Mouse (Mus musculus) Patski (cell line): ENCODE measurements at regions not wholly inside any gene's neighbourhood (a gene's known extent, or its start where the extent isn't known, plus 50 kb on each side); places are given as distances from the start of the nearest gene placed in this dataset.

Experiments
- ATAC-seq: fragments of 100-300 bp; one replicate; pipeline ENCODE4 v1.8.0; 2021
- CTCF ChIA-PET: fragments of 350-600 bp; sonication (Branson Sonifier 250); formaldehyde crosslinking; loops from one replicate; lab custom pipeline; 2022; ENCODE audit warnings: inconsistent platforms; lab: Charles Lee
- POLR2A ChIA-PET: fragments of 350-600 bp; sonication (Branson Sonifier 250); formaldehyde crosslinking; loops from one replicate; lab custom pipeline; 2022; ENCODE audit warnings: antibody characterized with exemption, inconsistent platforms; lab: Charles Lee
- DNase-seq: peaks from one replicate; pipeline ENCODE4 v3.0.0-alpha.2; 2011; ENCODE audit warnings: low read depth, low spot score
- H3K27me3 ChIP-seq: fragments of 371-371 bp; one replicate; pipeline ENCODE4 v1.5.1; 2021
- CTCF ChIP-seq: fragments of 100-300 bp; IDR thresholded peaks from one replicate; pipeline ENCODE4 v1.5.1; 2021
- in situ Hi-C: fragments of 300-500 bp; cut with MboI; formaldehyde crosslinking; loops from 3 replicates; pipeline ENCODE4 v1.11.1; 2018; ENCODE audit warnings: low pct_unique_long_range_greater_than_20kb, mixed read lengths

GRCm38 (mm10) chr5:119178805-119179204 lies 491.7 kb upstream of the Tbx3 start:
- ChIA-PET POLR2A (interaction anchor here (0.6 kb wide), 1 partner anchor 107 kb away, joined by 3 read pairs; no protein-coding TSS in a partner anchor), CTCF (no interaction called here)
- DNase-seq, result no peak
- ATAC-seq, result no peak
- no peaks in the 10 kb centered on the region for H3K27me3 ChIP-seq
- in situ Hi-C loops, result no loop called here
- no peak for TF ChIP-seq CTCF

- ChIA-PET CTCF (no interaction called here), POLR2A (no interaction called here)
- no peak for DNase-seq
- in situ Hi-C loops, result no loop called here
- TF ChIP-seq CTCF, result no peak
- H3K27me3 ChIP-seq, result no peaks in the 10 kb centered on the region
- no peak for ATAC-seq
Measured at GRCm38 (mm10) chr5:119183545-119184047, 486.9 kb upstream of the Tbx3 start.

GRCm38 (mm10) chr5:119186611-119187010 lies 483.9 kb upstream of the Tbx3 start:
- in situ Hi-C loops, result no loop called here
- ChIA-PET CTCF (no interaction called here), POLR2A (no interaction called here)
- DNase-seq, result no peak
- ATAC-seq, result no peak
- TF ChIP-seq CTCF, result no peak
- no peaks in the 10 kb centered on the region for H3K27me3 ChIP-seq

GRCm38 (mm10) chr5:119188476-119188875 lies 482.0 kb upstream of the Tbx3 start:
- no peaks in the 10 kb centered on the region for H3K27me3 ChIP-seq
- in situ Hi-C loops, result no loop called here
- no peak for DNase-seq
- CTCF ChIA-PET, result no interaction called here
- ATAC-seq, result no peak
- no peak for TF ChIP-seq CTCF
- POLR2A ChIA-PET, result no interaction called here

GRCm38 (mm10) chr5:119193699-119194681 lies 476.5 kb upstream of the Tbx3 start:
- no peak for TF ChIP-seq CTCF
- CTCF ChIA-PET, result interaction anchor here (1.9 kb wide), 1 partner anchor 14 kb away, joined by 4 read pairs; no protein-coding TSS in a partner anchor
- POLR2A ChIA-PET, result no interaction called here
- in situ Hi-C loops, result no loop called here
- no peak for ATAC-seq
- DNase-seq, result no peak
- H3K27me3 ChIP-seq, result peaks cover 3% of the 10 kb centered on the region

- no peak for ATAC-seq
- no peak for TF ChIP-seq CTCF
- CTCF ChIA-PET, result no interaction called here
- DNase-seq, result no peak
- H3K27me3 ChIP-seq, result peaks cover 3% of the 10 kb centered on the region
- in situ Hi-C loops, result no loop called here
- POLR2A ChIA-PET, result no interaction called here
Measured at GRCm38 (mm10) chr5:119199906-119200305, 470.6 kb upstream of the Tbx3 start.

GRCm38 (mm10) chr5:119201251-119201650 lies 469.2 kb upstream of the Tbx3 start:
- POLR2A ChIA-PET, result no interaction called here
- H3K27me3 ChIP-seq, result peaks cover 3% of the 10 kb centered on the region
- DNase-seq (no peak), ATAC-seq (no peak)
- in situ Hi-C loops, result no loop called here
- TF ChIP-seq CTCF, result no peak
- CTCF ChIA-PET, result no interaction called here

- DNase-seq (no peak), ATAC-seq (no peak)
- CTCF ChIA-PET, result no interaction called here
- POLR2A ChIA-PET, result no interaction called here
- in situ Hi-C loops, result no loop called here
- no peak for TF ChIP-seq CTCF
- no peaks in the 10 kb centered on the region for H3K27me3 ChIP-seq
Measured at GRCm38 (mm10) chr5:119204736-119205135, 465.7 kb upstream of the Tbx3 start.

- in situ Hi-C loops, result no loop called here
- TF ChIP-seq CTCF, result no peak
- no peaks in the 10 kb centered on the region for H3K27me3 ChIP-seq
- POLR2A ChIA-PET, result no interaction called here
- CTCF ChIA-PET, result interaction anchor here (1.4 kb wide), 1 partner anchor 16 kb away, joined by 4 read pairs; no protein-coding TSS in a partner anchor
- ATAC-seq (no peak), DNase-seq (no peak)
Measured at GRCm38 (mm10) chr5:119208077-119208476, 462.4 kb upstream of the Tbx3 start.

GRCm38 (mm10) chr5:119213196-119213595 lies 457.3 kb upstream of the Tbx3 start:
- DNase-seq (no peak), ATAC-seq (no peak)
- CTCF ChIA-PET, result no interaction called here
- TF ChIP-seq CTCF, result no peak
- no peaks in the 10 kb centered on the region for H3K27me3 ChIP-seq
- POLR2A ChIA-PET, result no interaction called here
- in situ Hi-C loops, result no loop called here

- DNase-seq (no peak), ATAC-seq (no peak)
- in situ Hi-C loops, result no loop called here
- ChIA-PET CTCF (no interaction called here), POLR2A (no interaction called here)
- no peaks in the 10 kb centered on the region for H3K27me3 ChIP-seq
- TF ChIP-seq CTCF, result no peak
Measured at GRCm38 (mm10) chr5:119213692-119214357, 456.6 kb upstream of the Tbx3 start.
